Mouse (Mus musculus): ENCODE data around the gene Snx13.

Gene Snx13

DNA sequence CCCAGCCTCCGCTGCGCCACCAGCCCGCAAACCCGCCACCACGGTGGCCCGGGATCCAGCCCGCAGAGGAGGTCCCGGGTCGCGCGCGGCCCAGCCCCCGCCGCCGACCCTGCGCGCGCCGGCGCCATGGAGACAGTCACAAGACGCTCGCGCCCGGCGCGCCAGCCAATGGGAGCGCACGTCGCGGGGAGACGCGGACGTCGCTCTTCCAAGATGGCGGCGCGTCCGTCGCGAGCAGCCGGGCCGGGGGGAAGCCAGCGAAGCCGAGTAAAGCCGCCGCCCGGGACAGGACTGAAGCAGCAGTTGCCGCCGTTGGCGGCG is at the start of gene Snx13:
Snx13 (plus strand) TSS at position 188 of the 321 bp plus-strand sequence.
- peak; percentile 81 to 90 for DNase-seq (ENCODE audit: low spot score in 2 of 2)

DNA sequence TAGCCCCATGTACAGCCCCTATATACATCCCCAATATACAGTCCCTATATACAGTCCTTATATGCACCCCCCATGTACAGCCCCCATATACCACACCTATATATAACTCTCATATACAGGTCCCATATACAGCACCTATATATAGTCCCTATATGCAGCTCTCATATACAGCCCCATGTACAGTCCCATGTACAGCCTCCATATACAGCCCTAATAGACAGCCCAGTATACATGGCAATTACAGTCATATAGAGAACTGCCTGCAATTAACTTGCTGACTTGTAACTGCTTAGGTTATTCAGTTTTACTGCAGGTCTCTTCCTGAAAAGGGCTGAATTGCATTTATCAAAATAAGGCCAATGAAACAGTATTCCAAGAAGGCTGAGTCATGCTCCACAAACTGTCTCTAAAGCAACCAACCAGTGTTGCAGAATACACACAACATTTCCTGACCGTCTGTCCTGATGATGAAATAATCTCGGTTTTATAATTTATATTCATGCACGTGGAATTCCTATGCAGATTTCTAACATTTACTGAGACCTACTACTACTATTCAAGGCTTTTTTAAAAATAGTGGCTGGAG is 49.3 kb upstream of the Snx13 start:
- no peak for DNase-seq (ENCODE audit: low spot score in 2 of 2)

DNA sequence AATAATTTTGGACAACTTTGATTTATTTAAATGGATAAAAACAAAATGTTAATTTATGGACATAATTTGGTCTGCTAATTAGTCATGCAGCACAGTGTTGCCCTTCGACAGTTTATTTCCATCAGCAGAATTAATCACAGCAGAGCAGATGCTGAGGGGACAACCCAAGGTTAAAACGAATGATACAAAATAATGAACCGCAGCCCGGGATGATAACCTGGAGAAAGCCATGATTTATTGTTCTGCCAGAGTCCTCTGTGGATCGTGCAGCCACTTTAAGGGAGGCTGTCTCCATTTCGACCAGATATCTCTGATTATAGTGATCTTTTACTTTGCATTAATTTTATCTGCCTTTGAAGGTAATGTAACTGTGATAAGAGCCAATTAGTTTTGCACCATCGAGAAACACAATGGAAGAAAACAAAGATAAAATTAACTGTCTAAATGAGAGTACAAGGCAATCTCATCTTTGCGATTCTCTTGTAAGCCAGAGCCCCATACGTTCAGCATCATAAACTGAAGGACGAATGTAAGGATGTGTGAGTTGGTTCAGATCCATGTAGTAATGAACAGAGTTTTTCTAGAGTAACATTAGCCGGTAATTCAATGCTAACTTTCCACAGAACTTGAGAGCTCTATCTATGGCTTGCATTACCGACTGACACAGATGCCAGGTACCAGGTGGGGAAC is 48.1 kb upstream of the Snx13 start:
- DNase-seq (ENCODE audit: low spot score in 2 of 2) = no peak

GRCm38 (mm10) chr12:35000323-35000722 is 46.7 kb upstream of the Snx13 start:
- no peak for DNase-seq (ENCODE audit: low spot score in 2 of 2)

- no peak for DNase-seq (ENCODE audit: low spot score in 2 of 2)
Observed at GRCm38 (mm10) chr12:35005748-35006147, 41.2 kb upstream of the Snx13 start.

- DNase-seq (ENCODE audit: low spot score in 2 of 2) = no peak
Observed at GRCm38 (mm10) chr12:35007851-35008250, 39.1 kb upstream of the Snx13 start.

- no peak for DNase-seq (ENCODE audit: low spot score in 2 of 2)
Observed at GRCm38 (mm10) chr12:35008340-35009137, 38.4 kb upstream of the Snx13 start.

DNA sequence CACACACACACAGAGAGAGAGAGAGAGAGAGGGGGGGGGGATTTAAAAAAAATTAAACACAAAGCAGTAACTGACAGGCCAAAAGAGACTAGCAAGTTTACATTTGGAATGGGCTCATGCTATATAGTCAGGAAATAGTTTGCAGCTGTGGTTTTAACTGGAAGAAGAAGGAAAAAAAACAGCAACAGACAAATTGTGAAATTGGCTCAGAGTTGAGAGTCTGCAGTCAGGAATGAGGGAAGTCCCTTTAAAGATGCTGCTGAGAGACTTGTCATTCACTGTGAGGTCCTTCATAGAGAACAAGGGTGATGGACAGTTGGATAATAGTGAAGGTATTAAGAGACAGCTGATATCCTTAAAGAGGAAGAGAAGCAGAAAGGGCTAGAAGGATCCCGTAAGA is 35.5 kb upstream of the Snx13 start:
- DNase-seq (ENCODE audit: low spot score in 2 of 2) = no peak

DNA sequence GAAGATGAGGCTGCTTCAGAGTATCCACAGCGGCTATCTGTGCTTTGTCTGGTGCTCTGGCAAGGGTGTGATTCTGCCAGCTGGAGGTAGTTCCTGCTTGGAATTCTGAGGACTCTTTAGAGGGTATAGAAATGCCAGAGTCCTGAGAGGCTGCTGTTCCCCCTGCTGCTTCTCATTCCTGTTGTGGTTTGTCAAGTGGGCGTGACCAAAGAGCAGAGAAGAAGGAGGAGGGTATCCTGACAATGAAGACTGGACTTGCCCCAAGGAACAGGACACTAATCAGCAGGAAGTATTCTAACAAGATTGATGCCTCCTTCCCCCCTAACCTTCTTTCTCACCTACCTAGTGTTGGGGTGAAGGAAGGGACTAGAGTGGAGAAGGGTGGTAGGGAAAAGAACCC is 33.0 kb upstream of the Snx13 start:
- DNase-seq (ENCODE audit: low spot score in 2 of 2) = no peak

- DNase-seq (ENCODE audit: low spot score in 2 of 2) = no peak
Observed at GRCm38 (mm10) chr12:35016056-35016455, 30.9 kb upstream of the Snx13 start.

DNA sequence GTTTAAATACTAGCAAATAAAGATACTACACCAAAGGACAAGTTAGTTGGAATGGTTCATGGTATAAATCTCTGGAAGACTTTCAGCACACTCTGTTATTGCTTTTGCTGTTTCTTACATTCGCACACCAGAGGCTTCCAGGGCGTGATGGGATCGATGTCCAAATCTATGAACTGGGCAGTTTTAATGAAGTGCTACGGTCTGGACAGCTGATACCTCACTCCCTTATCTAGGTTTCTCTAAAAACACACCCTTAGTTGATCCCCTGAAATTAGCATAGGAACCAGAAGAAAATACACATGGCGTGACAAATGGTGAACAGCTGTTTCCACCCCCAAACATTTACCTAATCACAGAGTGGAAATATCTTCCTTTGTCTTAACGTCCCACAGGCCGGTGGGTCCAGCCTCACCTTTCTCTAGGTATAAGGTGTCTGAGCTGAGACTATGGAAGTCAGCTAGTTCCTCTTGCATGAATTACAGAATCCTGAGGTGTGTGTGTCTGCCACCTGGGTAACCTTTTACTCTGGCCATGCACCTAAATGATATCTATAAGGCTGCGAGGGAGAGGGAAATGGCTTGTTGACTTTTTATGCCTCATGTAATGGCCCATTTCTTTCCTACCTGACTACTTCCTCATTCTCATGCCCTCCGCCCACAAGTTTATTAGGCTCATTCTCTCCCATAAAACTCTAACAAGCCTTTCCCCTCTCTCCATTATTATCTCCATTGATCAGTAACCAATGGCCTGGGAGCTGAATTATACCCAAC is 30.3 kb upstream of the Snx13 start:
- no peak for DNase-seq (ENCODE audit: low spot score in 2 of 2)

DNA sequence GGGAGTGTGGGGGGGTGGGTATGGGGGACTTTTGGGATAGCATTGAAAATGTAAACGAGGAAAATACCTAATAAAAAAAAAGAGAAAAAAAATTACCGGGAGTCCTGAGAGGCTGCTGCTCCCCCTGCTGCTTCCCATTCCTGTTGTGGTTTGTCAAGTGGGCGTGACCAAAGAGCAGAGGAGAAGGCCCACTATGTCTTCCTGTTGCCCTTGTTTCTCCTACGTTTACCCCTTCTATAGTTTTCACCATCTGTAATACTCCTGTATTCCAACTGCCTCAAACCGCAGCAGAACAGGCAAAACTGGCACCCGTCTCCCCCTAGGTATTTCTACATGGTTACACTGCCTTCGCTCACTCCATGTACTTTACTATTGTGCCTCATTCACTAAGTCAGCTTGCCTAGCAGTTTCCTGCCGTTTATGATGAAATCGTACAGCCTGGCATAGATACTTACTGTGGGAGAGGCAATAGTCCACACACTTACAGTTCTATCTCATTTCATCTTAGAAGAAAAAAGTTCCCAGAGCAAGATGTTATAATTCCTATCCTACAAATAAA is 28.2 kb upstream of the Snx13 start:
- no peak for DNase-seq (ENCODE audit: low spot score in 2 of 2)

DNA sequence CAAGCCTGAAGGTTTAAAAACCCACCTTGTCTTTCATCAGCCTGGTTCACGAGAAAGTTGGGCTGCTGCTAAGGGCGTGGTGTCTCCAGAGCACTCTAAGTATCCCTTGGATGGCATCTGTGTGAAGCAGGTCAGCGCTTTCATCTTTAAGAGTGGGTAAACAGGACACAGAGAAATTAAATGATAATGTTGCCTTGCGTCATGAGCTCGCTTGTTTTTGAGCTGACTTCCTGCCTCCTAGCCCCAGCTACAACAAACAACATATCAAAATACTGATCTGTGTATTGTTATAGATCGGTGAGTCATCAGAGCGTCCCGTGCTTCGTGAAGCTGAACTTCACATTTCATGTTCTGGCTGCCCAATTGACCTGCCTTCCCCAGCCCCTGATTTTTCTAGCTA is 25.7 kb upstream of the Snx13 start:
- DNase-seq (ENCODE audit: low spot score in 2 of 2) = no peak

DNA sequence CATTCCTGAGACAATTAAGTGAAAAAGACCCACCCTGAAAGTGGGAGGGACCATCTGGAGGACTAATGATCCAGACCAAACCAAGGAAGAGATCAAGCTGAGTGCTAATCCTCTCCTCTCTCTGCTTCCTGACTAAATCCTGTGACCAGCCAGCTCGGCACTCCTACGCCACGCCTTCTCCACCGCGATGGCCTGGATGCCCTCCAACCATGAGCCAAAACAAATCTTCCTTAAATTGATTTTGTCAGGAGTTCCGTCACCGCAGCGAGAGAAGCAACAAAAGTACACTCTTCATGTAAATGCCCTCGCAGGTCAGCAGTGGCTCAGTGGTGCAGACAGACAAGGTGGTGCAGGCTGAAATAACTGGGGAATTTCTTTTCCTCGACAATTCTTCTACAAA is 24.9 kb upstream of the Snx13 start:
- no peak for DNase-seq (ENCODE audit: low spot score in 2 of 2)

GRCm38 (mm10) chr12:35025916-35026432 is 21.0 kb upstream of the Snx13 start:
- DNase-seq (ENCODE audit: low spot score in 2 of 2) = no peak

DNA sequence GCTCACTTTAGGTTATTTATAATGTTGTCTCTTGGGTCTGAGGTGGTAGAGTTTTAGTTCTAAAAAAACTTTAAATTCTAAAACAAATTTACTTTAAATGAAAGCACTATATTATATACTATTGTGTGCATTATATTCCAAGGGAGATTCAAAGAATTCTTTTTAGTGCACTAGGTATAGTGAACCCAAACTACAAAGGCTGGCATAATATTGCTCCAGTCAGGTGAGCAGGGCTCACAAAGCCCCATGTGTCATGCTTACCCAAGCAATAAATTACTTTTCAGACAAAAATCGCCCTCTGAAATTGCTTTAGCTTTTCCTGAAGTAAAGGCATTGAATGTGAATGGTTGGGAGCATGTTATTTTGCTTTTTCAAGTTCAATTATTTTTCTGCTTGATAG is 19.5 kb upstream of the Snx13 start:
- DNase-seq (ENCODE audit: low spot score in 2 of 2) = no peak

DNA sequence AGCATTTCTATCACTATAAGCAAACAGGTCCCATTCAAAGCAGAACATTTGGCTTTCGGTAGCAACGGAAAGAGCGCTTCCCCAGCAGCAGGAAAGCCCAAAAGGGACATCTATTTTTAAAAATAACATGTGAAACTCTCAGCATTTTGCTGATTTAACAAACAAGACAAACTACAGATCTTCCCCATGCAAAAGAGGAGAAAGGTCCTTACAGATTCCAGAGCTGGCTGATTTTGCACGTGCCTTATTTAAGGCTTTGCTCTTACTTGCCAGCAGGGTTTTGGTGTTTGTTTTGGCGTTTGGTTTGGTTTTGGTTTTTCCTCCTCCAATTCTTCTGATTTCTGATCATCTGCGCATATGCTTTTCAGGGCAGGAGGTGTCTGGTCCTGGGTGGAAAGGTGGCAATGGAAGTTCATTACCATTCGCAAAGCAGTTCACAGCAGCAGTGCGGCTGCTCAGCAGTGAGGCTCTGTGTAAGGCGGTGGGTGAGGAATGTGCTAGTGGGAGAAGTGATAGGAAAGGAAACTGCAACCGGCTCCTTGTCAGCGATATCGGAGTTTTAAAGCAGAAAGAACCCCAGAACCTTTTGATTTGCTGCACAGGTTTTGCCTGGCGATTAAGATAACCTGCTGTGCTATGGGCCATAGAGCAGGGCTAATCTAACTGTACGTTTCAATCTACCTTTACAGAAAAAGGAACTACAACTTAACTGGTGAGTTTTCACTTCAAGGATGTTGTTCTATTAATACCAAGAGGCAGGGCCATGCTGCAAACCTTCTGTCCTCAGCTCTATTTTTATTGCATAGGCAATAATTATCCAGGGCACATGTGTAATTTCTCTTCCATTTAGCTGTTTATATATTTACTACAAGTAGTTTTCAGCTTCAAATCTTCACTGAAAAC is 8.1 kb upstream of the Snx13 start:
- no peak for DNase-seq (ENCODE audit: low spot score in 2 of 2)

DNA sequence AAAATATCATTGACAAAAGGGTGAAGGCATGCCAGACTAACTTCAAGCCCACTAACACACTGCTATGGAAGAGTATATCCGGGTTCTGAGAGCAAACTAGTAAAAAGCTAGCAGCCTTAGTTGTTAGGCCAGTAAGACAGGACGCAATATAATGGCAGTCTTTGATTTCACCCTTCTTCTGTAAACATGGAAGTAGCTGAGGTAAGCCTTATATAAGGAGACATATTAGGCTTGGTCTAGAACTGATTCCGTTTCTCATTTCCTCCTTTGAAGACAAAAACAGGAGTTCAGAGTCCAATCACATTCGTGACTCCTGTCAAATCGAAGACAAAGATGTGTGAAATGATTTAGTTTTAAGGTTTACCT is 7.4 kb upstream of the Snx13 start:
- no peak for DNase-seq (ENCODE audit: low spot score in 2 of 2)

DNA sequence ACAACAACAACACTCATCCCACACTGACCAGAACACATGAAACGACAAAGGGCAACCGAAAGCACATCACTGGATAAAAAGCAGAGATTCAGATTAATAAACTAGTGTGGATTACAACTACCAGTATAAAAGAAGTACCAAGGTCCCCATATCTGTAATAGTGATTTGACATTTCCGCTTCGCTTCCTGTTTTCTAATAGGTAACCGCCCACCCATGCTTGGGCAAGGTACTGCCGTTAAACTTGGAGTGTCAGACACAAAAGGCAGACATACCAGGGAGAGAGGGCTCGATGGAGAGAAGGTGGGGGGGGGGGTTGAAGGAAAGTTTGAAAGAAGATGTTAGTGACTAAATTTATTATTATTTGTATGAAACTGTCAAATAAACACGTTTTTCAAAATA is 5.0 kb upstream of the Snx13 start:
- no peak for DNase-seq (ENCODE audit: low spot score in 2 of 2)

DNA sequence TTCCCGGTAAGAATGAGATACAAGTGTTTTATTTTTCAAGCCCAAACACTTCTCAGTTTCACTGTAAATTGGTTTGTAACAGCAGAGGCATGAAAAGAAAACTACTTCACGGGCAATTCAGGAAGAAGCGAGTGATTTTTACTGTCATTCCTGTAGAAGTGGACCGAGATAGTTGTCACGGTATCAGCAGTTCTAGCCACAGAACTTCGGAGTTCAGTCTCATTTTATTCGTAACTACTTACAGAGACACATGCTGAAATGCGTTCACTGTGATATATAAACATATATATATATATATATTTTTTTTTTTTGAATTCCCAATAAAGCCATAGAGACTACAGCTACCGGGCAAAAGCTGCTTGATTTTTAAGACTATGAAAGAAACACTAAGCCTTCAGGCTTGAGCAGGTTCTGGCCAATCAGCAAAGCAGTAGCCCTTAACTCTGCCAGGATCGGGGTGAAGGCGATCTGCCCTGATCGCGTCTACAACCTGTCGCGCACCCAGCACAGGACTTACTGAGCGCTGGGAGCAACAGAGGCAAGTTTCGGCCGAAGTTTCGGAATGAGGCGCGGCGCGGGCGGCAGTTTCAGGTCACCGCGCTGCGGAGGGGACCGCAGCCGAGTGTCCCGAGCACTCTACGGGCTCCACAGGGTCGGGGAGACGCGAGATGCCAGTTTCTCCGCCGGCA is 532 bp upstream of the Snx13 start:
- DNase-seq (ENCODE audit: low spot score in 2 of 2) = no peak
